11 mouse cellular contexts compared by ENCODE assay signal in genomic region chr5:140564896-140565295, GRCm38 (mm10). TPM values are rescaled to one million over a fixed set of nuclear protein-coding genes. Genes with fewer than 3 reads are reported as not detected.
A peak's percentile ranks its signal among the peaks of the same experiment; 100 is the strongest.
DNase-seq lines count a peak whose midpoint lies in the region; ATAC-seq lines count a peak whose summit lies in the region.
"Had no signal": no experiment of that assay in that cellular context is flagged by ENCODE, and none has a peak within 500 bp of the region (broad histone marks: within the 10 kb centered on the region; RNA-seq: fewer than 3 reads in every experiment).

Grifin (minus strand) TSS chr5:140565071.

- H3K4me3 ChIP-seq in heart, embryonic 11.5 days (ENCODE audit: low read depth, low read length): no peak within 1 kb of the TSS
- H3K4me3 ChIP-seq in midbrain, embryonic 10.5 days: peak within 1 kb of the TSS; percentile 27
- no peak within 1 kb of the TSS for H3K4me3 ChIP-seq in midbrain, embryonic 14.5 days (replicated peaks; ENCODE audit: low read depth, low read length)
- H3K4me3 ChIP-seq in limb, embryonic 11.5 days (ENCODE audit: low read depth, low read length): no peak within 1 kb of the TSS

- H3K4me2 ChIP-seq in heart, embryonic 11.5 days: no peak within 1 kb of the TSS
- H3K4me2 ChIP-seq in midbrain, embryonic 14.5 days (ENCODE audit: low read length): no peak within 1 kb of the TSS
- no peak within 1 kb of the TSS for H3K4me2 ChIP-seq in limb, embryonic 11.5 days (ENCODE audit: low read depth, severe bottlenecking)

- WGBS in heart, embryonic 11.5 days (ENCODE audit: insufficient replicate concordance): 82% methylated on average over 4 of the region's 4 CpGs
- 77% methylated on average over 4 of the region's 4 CpGs for WGBS in midbrain, embryonic 10.5 days
- WGBS in midbrain, embryonic 14.5 days: 83% methylated on average over 4 of the region's 4 CpGs
- WGBS in limb, embryonic 11.5 days: 71% methylated on average over 4 of the region's 4 CpGs

- DNase-seq in heart, adult 8-10 months (ENCODE audit: low spot score): no peak
- no peak for DNase-seq in midbrain, embryonic 10.5 days (ENCODE audit: low spot score)
- no peak for DNase-seq in midbrain, embryonic 14.5 days
- no peak for DNase-seq in limb, embryonic 11.5 days (ENCODE audit: low spot score)
- DNase-seq in thymus, postnatal 14 days: peak; percentile 42
- no peak for DNase-seq in layer of hippocampus, adult 18-20 months (ENCODE audit: low spot score in 2 of 2)
- DNase-seq in yolk sac, embryonic 10.5 days (ENCODE audit: low spot score): no peak
- DNase-seq: kidney, adult 2 months; lung, postnatal 36 days had no signal

- H3K4me1 ChIP-seq in heart, embryonic 11.5 days (ENCODE audit: control insufficient read depth, insufficient read depth, low read length): no peaks in the 10 kb centered on the region
- peaks cover 69% of the 10 kb centered on the region for H3K4me1 ChIP-seq in midbrain, embryonic 10.5 days
- peaks cover 5% of the 10 kb centered on the region; the same call in 1 of the 2 replicates for H3K4me1 ChIP-seq in midbrain, embryonic 14.5 days (ENCODE audit: control insufficient read depth, insufficient read depth, low read length)
- H3K4me1 ChIP-seq in limb, embryonic 11.5 days (ENCODE audit: control insufficient read depth, insufficient read depth, low read length): 0 out of 2 replicates have a peak, but pooled peaks cover 2% of the 10 kb centered on the region

- H3K9ac ChIP-seq in heart, embryonic 11.5 days (ENCODE audit: low read depth, low read length): no peak within 1 kb of the TSS
- H3K9ac ChIP-seq in midbrain, embryonic 14.5 days (replicated peaks; ENCODE audit: low read length): no peak within 1 kb of the TSS
- H3K9ac ChIP-seq in limb, embryonic 11.5 days (ENCODE audit: low read length): no peak within 1 kb of the TSS

- ATAC-seq in heart, embryonic 11.5 days (replicated peaks; ENCODE audit: insufficient number of reproducible peaks, low FRiP score, low TSS enrichment): 0 out of 2 replicates have a peak, but pooled peaks have one; percentile 8
- ATAC-seq in midbrain, embryonic 14.5 days (ENCODE audit: low FRiP score, low TSS enrichment): no peak
- 0 out of 2 replicates have a peak, but pooled peaks have one; percentile 29 for ATAC-seq in limb, embryonic 11.5 days (ENCODE audit: insufficient number of reproducible peaks, low FRiP score, low TSS enrichment, low read depth)

- no peaks in the 10 kb centered on the region for H3K9me3 ChIP-seq in heart, embryonic 11.5 days (replicated peaks; ENCODE audit: control insufficient read depth, low read length)
- no peaks in the 10 kb centered on the region for H3K9me3 ChIP-seq in midbrain, embryonic 10.5 days (replicated peaks)
- no peaks in the 10 kb centered on the region for H3K9me3 ChIP-seq in midbrain, embryonic 14.5 days (ENCODE audit: control insufficient read depth, low read length)
- H3K9me3 ChIP-seq in limb, embryonic 11.5 days (ENCODE audit: control insufficient read depth, low read length): no peaks in the 10 kb centered on the region

- H3K36me3 ChIP-seq in heart, embryonic 11.5 days (ENCODE audit: control insufficient read depth, insufficient read depth, low read length): no peaks in the 10 kb centered on the region
- H3K36me3 ChIP-seq in midbrain, embryonic 10.5 days: no peaks in the 10 kb centered on the region
- H3K36me3 ChIP-seq in midbrain, embryonic 14.5 days (ENCODE audit: control insufficient read depth, insufficient read depth, low read length): no peaks in the 10 kb centered on the region
- H3K36me3 ChIP-seq in limb, embryonic 11.5 days (ENCODE audit: control insufficient read depth, insufficient read depth, low read length): no peaks in the 10 kb centered on the region

- H3K27ac ChIP-seq in heart, embryonic 11.5 days (ENCODE audit: low read depth, low read length): no peak within 1 kb of the TSS
- H3K27ac ChIP-seq in midbrain, embryonic 10.5 days (replicated peaks): peak within 1 kb of the TSS; percentile 88
- H3K27ac ChIP-seq in midbrain, embryonic 14.5 days (replicated peaks; ENCODE audit: low read depth, low read length): no peak within 1 kb of the TSS
- no peak within 1 kb of the TSS for H3K27ac ChIP-seq in limb, embryonic 11.5 days (replicated peaks; ENCODE audit: low read depth, low read length)

- peaks cover 6% of the 10 kb centered on the region; the same call in 1 of the 2 replicates for H3K27me3 ChIP-seq in heart, embryonic 11.5 days (ENCODE audit: control insufficient read depth, insufficient read depth, low read length)
- peaks cover 12% of the 10 kb centered on the region for H3K27me3 ChIP-seq in midbrain, embryonic 10.5 days (ENCODE audit: low read depth, poor library complexity, severe bottlenecking)
- no peaks in the 10 kb centered on the region for H3K27me3 ChIP-seq in midbrain, embryonic 14.5 days (ENCODE audit: control insufficient read depth, insufficient read depth, low read length)
- H3K27me3 ChIP-seq in limb, embryonic 11.5 days (ENCODE audit: control insufficient read depth, insufficient read depth, low read length): no peaks in the 10 kb centered on the region

RNA-seq across cellular contexts. Expression of gene Grifin, which starts in this region (rescaled TPM):
- 0.74 TPM in 1 of 2 replicates, not detected in the other for polyA plus RNA-seq in heart, embryonic 11.5 days (2014; fragmentation: Nextera tagmentation; extraction: Ambion mirVana)
- total RNA-seq in heart, adult 8-10 months (2022): not detected
- polyA plus RNA-seq in midbrain, embryonic 10.5 days (2016; fragmentation: Nextera tagmentation; extraction: Ambion mirVana): 0.62 and 0.63 TPM in 2 replicates
- polyA plus RNA-seq in midbrain, embryonic 14.5 days (2014; fragmentation: Nextera tagmentation; extraction: Ambion mirVana): not detected in 2 replicates
- not detected in 2 replicates for polyA plus RNA-seq in limb, embryonic 11.5 days (2014; fragmentation: Nextera tagmentation; extraction: Ambion mirVana)
- not detected for total RNA-seq in layer of hippocampus, adult 18-20 months (2021)
- total RNA-seq: gastrocnemius, adult 18-20 months had no signal
- polyA plus RNA-seq: kidney, adult 2 months had no signal

Comparison
In these comparisons a context has a peak if more than half of its experiments do, and no peak if none do; other contexts are left out.
1. Peak in ATAC-seq in heart, embryonic 11.5 days; RNA of the gene not detected or under 1 TPM.
2. Peak in ATAC-seq in limb, embryonic 11.5 days; RNA of the gene not detected or under 1 TPM.